In the genomic region with DNA sequence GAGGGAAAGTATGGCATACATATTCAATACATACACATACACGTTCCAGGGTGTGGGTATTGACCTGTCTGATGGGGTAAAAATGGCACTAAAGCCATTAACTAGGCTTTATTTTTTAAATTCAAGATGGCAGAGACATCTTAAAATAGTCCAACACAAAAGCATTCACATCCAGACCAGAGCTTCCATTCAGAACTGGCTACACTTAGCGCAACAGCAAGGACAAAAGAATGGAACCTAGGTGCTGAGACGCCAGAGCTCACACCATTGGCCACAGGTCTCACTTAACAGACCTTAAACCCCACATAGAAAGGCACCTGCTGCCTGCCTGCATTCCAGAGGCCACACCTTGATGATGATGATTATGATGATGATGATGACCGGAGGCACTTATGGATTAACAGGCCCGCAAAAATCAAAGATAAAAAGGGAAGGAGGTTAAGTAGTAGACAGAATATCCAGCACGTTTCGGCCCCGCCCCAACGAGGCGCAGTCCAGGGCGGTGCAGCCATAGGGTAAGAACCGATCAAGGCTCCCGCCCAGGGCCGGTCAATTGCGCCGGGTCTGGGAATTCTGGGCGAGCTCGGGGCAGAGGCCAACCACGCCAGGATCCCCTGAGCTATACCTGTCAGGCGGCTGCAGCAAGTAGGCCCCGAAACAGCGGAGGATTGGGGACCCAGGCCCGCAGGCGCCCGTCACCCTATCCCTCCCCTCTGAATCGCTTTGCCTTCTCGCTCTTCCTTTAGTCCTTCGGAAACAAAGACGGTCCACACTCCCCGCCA, we compare ENCODE assay signal across 1 mouse cellular context.
TF ChIP-seq lines count a peak whose summit lies in the region.

No protein-coding gene starts in this region.

TF ChIP-seq in myocyte, 11 proteins besides CTCF, POLR2A, EP300 and RAD21 (continued from another document):
- TF ChIP-seq MAX (IDR thresholded peaks at IDR 0.05; ENCODE audit: low read depth) (no peak), MYOG (IDR thresholded peaks at IDR 0.05; ENCODE audit: control insufficient read depth in 1 of 3, insufficient read depth in 1 of 3, insufficient read length in 2 of 3, low read depth in 2 of 3) (no peak), REST (IDR thresholded peaks at IDR 0.05; ENCODE audit: insufficient read depth, insufficient read length) (no peak), USF1 (IDR thresholded peaks at IDR 0.05; ENCODE audit: low read depth) (no peak), TCF3 (IDR thresholded peaks at IDR 0.05; ENCODE audit: insufficient read length, low read depth) (no peak), POLR2AphosphoS2 (IDR thresholded peaks at IDR 0.05; ENCODE audit: insufficient read length, low read depth) (no peak), E2F4 (IDR thresholded peaks at IDR 0.05; ENCODE audit: insufficient read depth) (no peak), TCF12 (IDR thresholded peaks at IDR 0.05; ENCODE audit: insufficient read depth, poor library complexity, severe bottlenecking) (no peak)
TF ChIP-seq in myocyte: peak in this region for 0.
